Mouse (Mus musculus): Measurements from ENCODE around the gene Hspb2. TPM values are rescaled to one million over a fixed set of nuclear protein-coding genes. Genes with fewer than 3 reads are reported as not detected.

The Hspb2 gene
- total and polyA plus RNA-seq, 3 experiments, result not detected

DNA sequence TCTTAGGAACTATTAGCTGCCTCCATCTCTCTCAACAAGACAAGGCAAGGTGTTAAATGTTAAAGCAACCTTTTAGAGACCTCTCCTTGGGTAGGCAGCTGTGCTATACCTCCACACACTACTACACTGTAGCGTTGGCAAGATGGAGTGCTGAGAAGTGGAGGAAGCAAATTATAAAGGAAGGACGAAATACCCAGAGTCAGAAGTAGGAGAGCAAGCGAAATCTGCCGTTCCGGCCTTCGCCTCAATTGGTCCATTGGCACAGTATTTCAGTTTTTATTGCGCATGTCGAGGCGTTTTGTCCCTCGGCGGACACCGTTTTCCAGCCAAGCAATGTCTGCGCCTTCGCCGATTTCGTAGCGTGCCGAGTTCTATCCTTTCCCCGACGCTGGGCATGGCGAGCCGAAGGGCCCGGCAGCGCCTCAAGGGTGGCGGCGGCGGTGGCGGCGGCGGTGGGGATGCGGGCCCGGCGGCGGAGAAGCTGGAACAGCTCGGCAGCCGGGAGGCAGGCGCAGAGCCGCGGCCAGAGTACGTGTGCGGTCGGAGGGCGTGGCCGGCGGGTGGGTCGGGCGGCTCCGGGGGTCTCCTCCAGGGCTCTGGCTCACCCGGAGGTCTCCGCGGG, 22.9 kb upstream of the Hspb2 start, which contains the start of the genes Alg9 and 1110032A03Rik:
Gene Alg9, plus strand, starts transcription at position 29 of the 622 bp plus-strand sequence.
Gene 1110032A03Rik, minus strand, starts transcription at position 530 of the 622 bp plus-strand sequence.
- peak within 1 kb of the TSS; percentile 82 for H3K27ac ChIP-seq (ENCODE audit: control insufficient read depth, low read depth, low read length)

DNA sequence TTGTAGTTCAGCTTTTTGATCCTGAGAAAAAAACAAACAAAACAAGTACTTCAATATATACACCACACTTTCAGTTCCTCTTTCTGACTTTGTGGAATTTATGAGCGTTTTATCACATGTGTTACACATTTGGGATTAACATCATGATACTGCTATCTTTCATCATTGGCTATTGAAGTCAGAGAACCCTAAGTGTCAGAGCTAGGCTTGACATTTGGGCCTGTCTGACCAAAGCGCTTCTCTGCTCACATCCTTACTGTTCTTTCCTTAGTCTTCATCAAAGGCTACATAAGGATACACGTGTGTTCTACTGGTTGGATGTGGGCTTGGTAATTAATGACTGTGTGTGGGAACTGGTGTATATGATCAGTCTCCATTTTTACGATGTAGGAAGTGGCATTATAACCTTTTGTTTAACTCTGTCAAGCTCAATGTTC, 21.9 kb upstream of the Hspb2 start:
- Histone ChIP-seq H3K36me3 (ENCODE audit: control insufficient read depth in 1 of 2, insufficient read depth in 2 of 2, low read length in 2 of 2) (peaks cover 0 to 17% of the 10 kb centered on the region in 2 experiments; a peak in 2 of 4 replicates), H3K4me1 (ENCODE audit: control insufficient read depth in 1 of 2, insufficient read depth in 2 of 2, low read length in 2 of 2) (peaks cover 0 to 12% of the 10 kb centered on the region in 2 experiments; a peak in 3 of 4 replicates), H3K27ac (ENCODE audit: control insufficient read depth, low read depth, low read length) (peak overlapping the region; percentile 82), H3K27me3 (ENCODE audit: control insufficient read depth in 1 of 2, insufficient read depth in 2 of 2, low read length in 2 of 2) (no peaks in the 10 kb centered on the region), H3K9me3 (replicated peaks; ENCODE audit: insufficient read depth, low read length) (no peaks in the 10 kb centered on the region), H3K79me2 (ENCODE audit: control insufficient read depth, insufficient read depth, low read length, poor library complexity) (peaks cover 10% of the 10 kb centered on the region), H3K9ac (ENCODE audit: control insufficient read depth, low read depth, low read length, poor library complexity, severe bottlenecking) (peak overlapping the region; percentile 88), H3K4me3 (ENCODE audit: control insufficient read depth in 1 of 2, insufficient read depth in 1 of 2, low read depth in 2 of 2, low read length in 2 of 2) (peak overlapping the region; percentile 55 to 95)
- DNase-seq (ENCODE audit: low read depth, low spot score), result peak; percentile 83
- TF ChIP-seq RAD21 (IDR thresholded peaks at IDR 0.05; ENCODE audit: low read depth, low read length) (no peak), E2F4 (IDR thresholded peaks at IDR 0.05; ENCODE audit: borderline replicate concordance, low read depth, low read length) (no peak), POLR2A (IDR thresholded peaks at IDR 0.05; ENCODE audit: control insufficient read depth in 1 of 2, insufficient read depth in 1 of 2, low read depth in 1 of 2, low read length in 2 of 2, poor library complexity in 1 of 2) (0 out of 4 replicates have a peak, but pooled peaks of 1 of the 2 experiments have one; percentile 32), NELFE (IDR thresholded peaks at IDR 0.05; ENCODE audit: low read depth, low read length) (peak; percentile 34), MYC (IDR thresholded peaks at IDR 0.05; ENCODE audit: low read depth, low read length) (peak; percentile 79), CHD1 (IDR thresholded peaks at IDR 0.05; ENCODE audit: low read depth, low read length) (0 out of 2 replicates have a peak, but pooled peaks have one; percentile 60), UBTF (IDR thresholded peaks at IDR 0.05; ENCODE audit: borderline replicate concordance, insufficient read depth, low read depth, low read length) (no peak), MXI1 (IDR thresholded peaks at IDR 0.05; ENCODE audit: low read depth, low read length) (peak; percentile 92), NRF1 (IDR thresholded peaks at IDR 0.05; ENCODE audit: insufficient read depth, low read depth, low read length, poor library complexity, severe bottlenecking) (no peak), MAX (IDR thresholded peaks at IDR 0.05; ENCODE audit: low read length) (peak; percentile 78), EP300 (IDR thresholded peaks at IDR 0.05; ENCODE audit: low read depth in 1 of 2, low read length in 2 of 2) (peak; percentile 77 to 92), ELF1 (IDR thresholded peaks at IDR 0.05; ENCODE audit: low read depth, low read length) (peak; percentile 15; the same call in 1 of the 2 replicates), BHLHE40 (IDR thresholded peaks at IDR 0.05; ENCODE audit: borderline replicate concordance, low read depth, low read length) (no peak; the same call in 1 of the 2 replicates), MAFK (IDR thresholded peaks at IDR 0.05; ENCODE audit: borderline replicate concordance, low read depth, low read length) (no peak), ZNF384 (IDR thresholded peaks at IDR 0.05; ENCODE audit: low read depth, low read length) (no peak; the same call in 1 of the 2 replicates), ETS1 (IDR thresholded peaks at IDR 0.05; ENCODE audit: low read depth, low read length) (peak; percentile 83), POLR2AphosphoS2 (IDR thresholded peaks at IDR 0.05; ENCODE audit: low read length) (peak; percentile 61; the same call in 1 of the 2 replicates), SMC3 (IDR thresholded peaks at IDR 0.05; ENCODE audit: low read depth, low read length) (no peak), TCF12 (IDR thresholded peaks at IDR 0.05; ENCODE audit: low read depth, low read length) (peak; percentile 84), SIN3A (IDR thresholded peaks at IDR 0.05; ENCODE audit: low read length) (peak; percentile 91), TAL1 (IDR thresholded peaks at IDR 0.05; ENCODE audit: low read length) (peak; percentile 49)

More for the DNA sequence above, 22.9 kb upstream of the Hspb2 start, which contains the start of the genes Alg9 and 1110032A03Rik:
- H3K4me1 ChIP-seq (ENCODE audit: control insufficient read depth in 1 of 2, insufficient read depth in 2 of 2, low read length in 2 of 2), result peaks cover 0 to 12% of the 10 kb centered on the region in 2 experiments; a peak in 3 of 4 replicates
- peaks cover 0 to 15% of the 10 kb centered on the region in 2 experiments; a peak in 2 of 4 replicates for H3K36me3 ChIP-seq (ENCODE audit: control insufficient read depth in 1 of 2, insufficient read depth in 2 of 2, low read length in 2 of 2)
- no peaks in the 10 kb centered on the region for H3K27me3 ChIP-seq (ENCODE audit: control insufficient read depth in 1 of 2, insufficient read depth in 2 of 2, low read length in 2 of 2)
- H3K79me2 ChIP-seq (ENCODE audit: control insufficient read depth, insufficient read depth, low read length, poor library complexity), result peaks cover 10% of the 10 kb centered on the region
- H3K4me3 ChIP-seq (ENCODE audit: control insufficient read depth in 1 of 2, insufficient read depth in 1 of 2, low read depth in 2 of 2, low read length in 2 of 2), result peak within 1 kb of the TSS; percentile 55 to 95
- H3K9ac ChIP-seq (ENCODE audit: control insufficient read depth, low read depth, low read length, poor library complexity, severe bottlenecking), result peak within 1 kb of the TSS; percentile 88
- DNase-seq (ENCODE audit: low read depth, low spot score), result peak; percentile 92
- TF ChIP-seq NRF1 (IDR thresholded peaks at IDR 0.05; ENCODE audit: insufficient read depth, low read depth, low read length, poor library complexity, severe bottlenecking) (peak; percentile 59; the same call in 1 of the 2 replicates), ZMIZ1 (IDR thresholded peaks at IDR 0.05; ENCODE audit: low read depth, low read length) (no peak), MYC (IDR thresholded peaks at IDR 0.05; ENCODE audit: low read depth, low read length) (peak; percentile 55; the same call in 1 of the 2 replicates), ZNF384 (IDR thresholded peaks at IDR 0.05; ENCODE audit: low read depth, low read length) (peak; percentile 20; the same call in 1 of the 2 replicates), MXI1 (IDR thresholded peaks at IDR 0.05; ENCODE audit: low read depth, low read length) (peak; percentile 36), EP300 (IDR thresholded peaks at IDR 0.05; ENCODE audit: low read depth in 1 of 2, low read length in 2 of 2) (peak in 1 of 2 experiments; percentile 23; a peak in 1 of 4 replicates), MEF2A (IDR thresholded peaks at IDR 0.05; ENCODE audit: extremely low read depth, insufficient replicate concordance, low read depth, low read length, poor library complexity, severe bottlenecking) (no peak), USF2 (IDR thresholded peaks at IDR 0.05; ENCODE audit: borderline replicate concordance in 1 of 2, insufficient read depth in 1 of 2, low read depth in 1 of 2, low read length in 2 of 2) (no peak), ZC3H11A (IDR thresholded peaks at IDR 0.05; ENCODE audit: low read depth, low read length) (no peak), UBTF (IDR thresholded peaks at IDR 0.05; ENCODE audit: borderline replicate concordance, insufficient read depth, low read depth, low read length) (0 out of 2 replicates have a peak, but pooled peaks have one; percentile 58), TCF12 (IDR thresholded peaks at IDR 0.05; ENCODE audit: low read depth, low read length) (peak; percentile 30), USF1 (IDR thresholded peaks at IDR 0.05; ENCODE audit: low read depth, low read length) (no peak), HCFC1 (IDR thresholded peaks at IDR 0.05; ENCODE audit: low read depth, low read length) (peak; percentile 83), RCOR1 (IDR thresholded peaks at IDR 0.05; ENCODE audit: low read depth, low read length) (0 out of 2 replicates have a peak, but pooled peaks have one; percentile 5), POLR2AphosphoS2 (IDR thresholded peaks at IDR 0.05; ENCODE audit: low read length) (peak; percentile 57; the same call in 1 of the 2 replicates), TBP (IDR thresholded peaks at IDR 0.05; ENCODE audit: low read depth, low read length) (peak; percentile 61; the same call in 1 of the 2 replicates), NELFE (IDR thresholded peaks at IDR 0.05; ENCODE audit: low read depth, low read length) (peak; percentile 44; the same call in 1 of the 2 replicates), RAD21 (IDR thresholded peaks at IDR 0.05; ENCODE audit: low read depth, low read length) (no peak), SIN3A (IDR thresholded peaks at IDR 0.05; ENCODE audit: low read length) (peak; percentile 69), POLR2A (IDR thresholded peaks at IDR 0.05; ENCODE audit: control insufficient read depth in 1 of 2, insufficient read depth in 1 of 2, low read depth in 1 of 2, low read length in 2 of 2, poor library complexity in 1 of 2) (peak; percentile 7 to 65; a peak in 3 of 4 replicates)
- H3K9me3 ChIP-seq (replicated peaks; ENCODE audit: insufficient read depth, low read length), result no peaks in the 10 kb centered on the region

Data from MEL (cell line).